Mouse (Mus musculus): Measurements from ENCODE around the gene Hmg20b. TPM values are rescaled to one million over a fixed set of nuclear protein-coding genes. Genes with fewer than 3 reads are reported as not detected.
A peak's percentile ranks its signal among the peaks of the same experiment; 100 is the strongest.

The Hmg20b gene
- polyA plus RNA-seq, 1 experiment from 2014 or later: 100 TPM

DNA sequence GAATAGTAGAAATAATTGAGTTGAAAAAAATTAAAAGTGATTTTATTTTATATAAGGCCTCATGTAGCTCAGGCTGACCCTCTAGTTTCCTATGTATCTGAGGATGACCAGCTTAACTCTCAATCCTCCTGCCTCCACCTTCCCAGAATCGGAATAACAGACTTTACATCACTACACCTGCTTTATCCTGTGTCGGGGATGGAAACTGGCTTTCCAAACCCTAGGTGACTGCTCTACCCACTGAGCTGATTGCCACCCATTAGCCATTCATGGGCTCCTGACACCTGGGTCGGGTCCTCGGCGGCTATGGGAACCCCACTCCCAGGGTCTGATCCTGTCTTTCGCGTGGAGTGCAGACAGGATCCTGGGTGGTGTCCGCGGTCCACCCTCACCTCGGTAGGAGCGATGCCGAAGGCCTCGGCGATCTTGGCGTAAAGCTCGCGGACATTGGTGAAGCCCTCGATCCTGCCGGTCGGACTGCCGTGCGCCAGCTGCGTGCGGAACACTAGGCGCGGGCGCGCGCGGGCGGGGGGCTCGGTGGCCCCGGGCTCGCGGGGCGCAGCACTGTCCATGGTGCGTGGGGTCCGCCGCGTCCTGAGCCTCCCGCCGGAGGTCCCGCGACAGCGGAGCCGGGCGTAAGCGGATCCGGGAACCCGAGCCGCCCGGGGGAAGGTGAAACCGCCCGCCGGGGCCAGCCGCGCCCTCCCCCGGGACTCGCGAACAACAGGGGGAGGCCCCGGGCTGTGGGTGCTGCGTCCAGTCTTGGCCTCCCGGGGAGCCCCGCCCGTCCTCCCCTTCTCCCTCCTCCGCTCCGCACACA is 7.4 kb downstream of the Hmg20b start, which contains the start of gene Gipc3:
Gene Gipc3 (minus strand): TSS at position 581 of the 820 bp plus-strand sequence.
- Histone ChIP-seq H3K9ac (ENCODE audit: low read depth, low read length) (peak within 1 kb of the TSS; percentile 50), H3K27me3 (ENCODE audit: control insufficient read depth, insufficient read depth, low read length) (peaks cover 42% of the 10 kb centered on the region), H3K4me3 (ENCODE audit: low read depth, low read length) (peak within 1 kb of the TSS; percentile 30), H3K36me3 (ENCODE audit: control insufficient read depth, insufficient read depth, low read length) (no peaks in the 10 kb centered on the region; the same call in 1 of the 2 replicates), H3K4me2 (replicated peaks; ENCODE audit: low read depth, low read length) (peak within 1 kb of the TSS; percentile 65), H3K27ac (ENCODE audit: low read depth, low read length) (no peak within 1 kb of the TSS), H3K9me3 (ENCODE audit: control insufficient read depth, low read length) (no peaks in the 10 kb centered on the region), H3K4me1 (replicated peaks; ENCODE audit: control insufficient read depth, insufficient read depth, low read length) (peaks cover 6% of the 10 kb centered on the region; the same call in 1 of the 2 replicates)
- DNase-seq (ENCODE audit: low spot score) (no peak), ATAC-seq (ENCODE audit: low FRiP score) (no peak)
- 4% methylated on average over 62 of the region's 67 CpGs for WGBS

DNA sequence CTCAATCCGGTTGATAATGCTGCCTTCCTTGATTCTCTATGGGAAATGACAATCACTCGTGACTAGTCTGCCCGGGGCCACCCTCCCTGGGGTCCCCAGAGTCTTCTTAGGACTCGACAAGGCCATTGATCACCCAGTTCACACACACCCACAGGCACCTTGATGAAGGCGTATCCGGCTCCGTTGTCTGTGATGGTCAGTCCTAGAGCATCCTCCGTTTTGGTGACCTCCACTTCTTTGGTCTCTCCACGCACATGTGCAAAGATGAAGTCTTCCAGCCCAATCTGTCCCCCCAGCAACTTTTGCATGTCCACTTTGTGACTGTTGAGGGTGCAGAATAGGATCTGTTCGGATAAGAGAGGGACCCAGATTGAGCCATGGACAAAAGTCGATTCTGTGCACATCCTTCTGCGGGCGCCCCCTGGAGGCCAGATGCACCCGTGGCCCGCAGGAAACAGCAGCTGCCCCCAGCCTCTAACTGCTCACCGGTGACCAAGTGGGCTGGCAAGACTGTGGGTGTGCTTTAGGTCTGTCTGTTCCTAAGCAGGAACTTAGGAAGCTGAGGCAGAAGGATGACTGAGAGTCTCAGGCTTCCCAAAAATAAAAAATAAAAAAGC is 8.8 kb downstream of the Hmg20b start:
- H3K4me2 ChIP-seq (replicated peaks; ENCODE audit: low read depth, low read length): no peak overlapping the region
- no peak overlapping the region for H3K27ac ChIP-seq (ENCODE audit: low read depth, low read length)
- H3K4me1 ChIP-seq (replicated peaks; ENCODE audit: control insufficient read depth, insufficient read depth, low read length): peaks cover 3% of the 10 kb centered on the region; the same call in 1 of the 2 replicates
- WGBS: 32% methylated on average over 16 of the region's 16 CpGs
- DNase-seq (ENCODE audit: low spot score) (peak; percentile 85), ATAC-seq (ENCODE audit: low FRiP score) (no peak)
- no peaks in the 10 kb centered on the region for H3K9me3 ChIP-seq (ENCODE audit: control insufficient read depth, low read length)
- no peak overlapping the region for H3K4me3 ChIP-seq (ENCODE audit: low read depth, low read length)
- H3K27me3 ChIP-seq (ENCODE audit: control insufficient read depth, insufficient read depth, low read length): peaks cover 41% of the 10 kb centered on the region
- no peak overlapping the region for H3K9ac ChIP-seq (ENCODE audit: low read depth, low read length)
- no peaks in the 10 kb centered on the region; the same call in 1 of the 2 replicates for H3K36me3 ChIP-seq (ENCODE audit: control insufficient read depth, insufficient read depth, low read length)

DNA sequence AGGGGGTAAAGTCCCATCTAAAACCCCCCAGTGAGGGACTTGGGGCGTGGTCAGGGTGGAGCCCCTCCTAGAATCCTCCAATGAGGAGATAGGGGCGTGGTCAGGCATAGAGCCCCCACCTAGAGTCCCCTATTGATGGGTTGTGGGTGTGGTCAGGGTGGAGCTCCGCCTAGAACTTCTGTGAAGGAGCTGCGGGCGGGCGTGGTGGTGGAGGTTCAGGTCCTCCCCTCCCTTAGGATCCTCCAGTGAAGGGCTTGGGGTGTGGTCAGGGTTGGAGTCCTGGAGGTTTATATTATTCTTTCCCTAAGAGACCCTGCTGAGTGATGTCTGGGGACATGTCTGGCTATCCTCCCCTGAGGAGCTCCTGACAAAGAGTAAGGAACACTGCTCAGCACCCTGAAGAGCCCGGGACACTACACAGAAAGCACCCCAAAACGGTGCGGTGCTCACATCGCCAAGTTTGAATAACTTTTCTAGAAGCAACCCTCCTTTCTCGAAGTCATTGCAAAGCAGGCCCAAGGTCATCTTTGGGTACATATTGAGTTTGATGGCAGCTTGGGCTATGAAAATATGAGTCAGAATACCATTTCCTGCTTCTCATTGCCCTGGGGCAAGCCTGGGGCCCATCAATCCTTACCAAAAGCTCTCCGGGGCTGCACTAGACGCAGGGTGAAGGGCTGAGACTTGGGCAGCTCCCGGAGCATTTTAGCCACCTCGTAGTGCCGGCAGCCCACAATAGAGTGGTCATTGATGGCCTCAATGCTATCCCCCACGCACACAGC is 9.5 kb downstream of the Hmg20b start:
- Histone ChIP-seq H3K36me3 (ENCODE audit: control insufficient read depth, insufficient read depth, low read length) (no peaks in the 10 kb centered on the region; the same call in 1 of the 2 replicates), H3K4me3 (ENCODE audit: low read depth, low read length) (no peak overlapping the region), H3K27me3 (ENCODE audit: control insufficient read depth, insufficient read depth, low read length) (peaks cover 41% of the 10 kb centered on the region), H3K9ac (ENCODE audit: low read depth, low read length) (no peak overlapping the region), H3K4me2 (replicated peaks; ENCODE audit: low read depth, low read length) (no peak overlapping the region), H3K9me3 (ENCODE audit: control insufficient read depth, low read length) (no peaks in the 10 kb centered on the region), H3K4me1 (replicated peaks; ENCODE audit: control insufficient read depth, insufficient read depth, low read length) (peaks cover 3% of the 10 kb centered on the region), H3K27ac (ENCODE audit: low read depth, low read length) (no peak overlapping the region)
- 38% methylated on average over 15 of the region's 17 CpGs for WGBS
- ATAC-seq (ENCODE audit: low FRiP score): no peak
- no peak for DNase-seq (ENCODE audit: low spot score)

DNA sequence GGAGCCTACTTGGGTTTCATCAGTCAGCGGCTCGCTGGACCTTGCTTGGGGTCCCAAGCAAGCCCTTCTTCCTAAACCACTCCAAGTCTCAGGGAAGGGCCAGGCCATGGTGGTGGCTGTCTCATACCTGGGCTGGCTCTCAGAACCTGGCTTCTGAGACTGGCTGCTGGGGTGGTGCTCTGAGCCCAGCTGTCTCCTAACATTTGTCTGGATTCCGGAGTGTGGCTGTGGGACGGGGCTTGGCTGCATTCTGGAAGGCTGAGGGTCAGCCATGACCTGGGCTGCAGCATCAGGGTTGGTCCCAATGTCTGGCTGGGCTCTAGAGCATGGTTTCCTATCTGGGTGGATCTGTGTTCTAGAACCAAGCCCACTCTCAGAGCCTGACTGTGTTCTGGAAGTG is 13.7 kb downstream of the Hmg20b start:
- Histone ChIP-seq H3K27me3 (ENCODE audit: control insufficient read depth, insufficient read depth, low read length) (peaks cover 21% of the 10 kb centered on the region), H3K36me3 (ENCODE audit: control insufficient read depth, insufficient read depth, low read length) (no peaks in the 10 kb centered on the region), H3K4me1 (replicated peaks; ENCODE audit: control insufficient read depth, insufficient read depth, low read length) (no peaks in the 10 kb centered on the region; the same call in none of the 2 replicates), H3K27ac (ENCODE audit: low read depth, low read length) (no peak overlapping the region), H3K4me2 (replicated peaks; ENCODE audit: low read depth, low read length) (no peak overlapping the region), H3K9ac (ENCODE audit: low read depth, low read length) (no peak overlapping the region), H3K9me3 (ENCODE audit: control insufficient read depth, low read length) (no peaks in the 10 kb centered on the region), H3K4me3 (ENCODE audit: low read depth, low read length) (no peak overlapping the region)
- 92% methylated on average over 4 of the region's 4 CpGs for WGBS
- no peak for ATAC-seq (ENCODE audit: low FRiP score)
- DNase-seq (ENCODE audit: low spot score): no peak

DNA sequence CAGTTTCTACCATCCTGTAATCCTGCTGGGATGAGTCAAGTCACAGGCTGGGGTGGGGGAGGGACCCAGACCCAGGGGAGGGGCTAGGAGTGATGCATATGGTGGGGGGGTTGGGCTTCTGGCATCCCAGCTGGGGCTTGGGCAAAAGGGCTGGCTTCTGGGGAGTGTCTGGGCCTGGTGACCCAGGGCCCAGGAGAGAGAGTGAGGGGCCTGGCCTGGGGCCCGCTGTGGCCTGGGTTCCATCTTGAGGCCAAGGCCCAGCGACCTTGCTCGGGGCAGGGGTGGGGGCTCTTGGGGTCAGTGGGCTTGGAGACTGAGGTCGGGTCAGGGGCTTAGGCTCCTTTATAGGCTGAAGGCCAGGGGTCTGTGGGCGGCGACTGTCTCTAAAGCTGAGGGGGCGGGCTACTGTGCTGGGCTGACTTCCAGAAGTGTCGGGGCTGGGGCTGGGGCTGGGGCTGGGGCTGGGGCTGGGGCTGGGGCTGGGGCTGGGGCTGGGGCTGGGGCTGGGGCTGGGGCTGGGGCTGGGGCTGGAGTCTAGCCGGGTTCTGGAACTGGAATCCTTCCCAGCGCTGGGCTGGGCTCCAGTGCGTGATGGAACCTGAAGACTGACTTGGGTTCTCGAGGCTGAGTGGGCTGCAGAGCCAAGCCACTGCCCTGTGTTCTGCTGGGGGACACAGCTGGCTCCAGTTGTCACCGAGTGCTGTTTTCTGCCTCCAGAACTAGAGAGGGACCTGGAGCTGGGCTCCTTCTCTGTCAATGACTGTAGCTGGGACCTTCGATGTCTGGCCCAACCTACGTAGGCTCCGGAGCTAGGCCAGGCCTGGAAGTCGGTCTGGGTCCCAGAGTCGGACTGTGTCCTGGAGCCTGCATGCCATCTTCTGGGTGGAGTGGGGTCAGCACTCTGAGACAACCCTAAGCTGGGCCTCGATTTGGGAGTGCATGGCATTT is 14.6 kb downstream of the Hmg20b start:
- Histone ChIP-seq H3K36me3 (ENCODE audit: control insufficient read depth, insufficient read depth, low read length) (no peaks in the 10 kb centered on the region), H3K4me2 (replicated peaks; ENCODE audit: low read depth, low read length) (no peak overlapping the region), H3K9ac (ENCODE audit: low read depth, low read length) (no peak overlapping the region), H3K4me3 (ENCODE audit: low read depth, low read length) (no peak overlapping the region), H3K4me1 (replicated peaks; ENCODE audit: control insufficient read depth, insufficient read depth, low read length) (no peaks in the 10 kb centered on the region; the same call in none of the 2 replicates), H3K27me3 (ENCODE audit: control insufficient read depth, insufficient read depth, low read length) (peaks cover 19% of the 10 kb centered on the region), H3K27ac (ENCODE audit: low read depth, low read length) (no peak overlapping the region), H3K9me3 (ENCODE audit: control insufficient read depth, low read length) (no peaks in the 10 kb centered on the region)
- 41% methylated on average over 18 of the region's 19 CpGs for WGBS
- DNase-seq (ENCODE audit: low spot score): no peak
- ATAC-seq (ENCODE audit: low FRiP score): peak; percentile 28; the same call in 1 of the 2 replicates

DNA sequence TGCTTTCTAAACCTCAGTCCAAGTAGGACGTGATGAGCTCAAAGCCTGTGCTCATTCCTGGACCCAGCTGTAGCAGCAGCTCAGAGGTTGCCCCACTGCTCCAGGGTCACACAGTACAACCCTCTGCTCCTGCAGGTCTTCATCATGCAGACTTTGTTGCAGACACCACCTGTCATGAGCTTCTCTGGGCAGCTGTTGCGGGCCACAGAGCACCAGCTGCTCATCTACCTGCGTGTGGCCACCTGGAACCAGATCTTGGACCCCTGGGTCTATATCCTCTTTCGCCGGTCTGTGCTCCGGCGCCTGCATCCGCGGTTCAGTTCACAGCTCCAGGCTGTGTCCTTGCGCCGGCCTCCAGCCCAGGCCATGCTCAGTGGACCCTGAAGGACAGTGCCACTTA is 16.0 kb downstream of the Hmg20b start:
- DNase-seq (ENCODE audit: low spot score): no peak
- Histone ChIP-seq H3K27ac (ENCODE audit: low read depth, low read length) (no peak overlapping the region), H3K9me3 (ENCODE audit: control insufficient read depth, low read length) (no peaks in the 10 kb centered on the region), H3K27me3 (ENCODE audit: control insufficient read depth, insufficient read depth, low read length) (peaks cover 19% of the 10 kb centered on the region), H3K4me1 (replicated peaks; ENCODE audit: control insufficient read depth, insufficient read depth, low read length) (no peaks in the 10 kb centered on the region; the same call in none of the 2 replicates), H3K4me2 (replicated peaks; ENCODE audit: low read depth, low read length) (no peak overlapping the region), H3K36me3 (ENCODE audit: control insufficient read depth, insufficient read depth, low read length) (no peaks in the 10 kb centered on the region), H3K4me3 (ENCODE audit: low read depth, low read length) (no peak overlapping the region), H3K9ac (ENCODE audit: low read depth, low read length) (no peak overlapping the region)
- ATAC-seq (ENCODE audit: low FRiP score): no peak
- WGBS: 65% methylated on average over 11 of the region's 11 CpGs

DNA sequence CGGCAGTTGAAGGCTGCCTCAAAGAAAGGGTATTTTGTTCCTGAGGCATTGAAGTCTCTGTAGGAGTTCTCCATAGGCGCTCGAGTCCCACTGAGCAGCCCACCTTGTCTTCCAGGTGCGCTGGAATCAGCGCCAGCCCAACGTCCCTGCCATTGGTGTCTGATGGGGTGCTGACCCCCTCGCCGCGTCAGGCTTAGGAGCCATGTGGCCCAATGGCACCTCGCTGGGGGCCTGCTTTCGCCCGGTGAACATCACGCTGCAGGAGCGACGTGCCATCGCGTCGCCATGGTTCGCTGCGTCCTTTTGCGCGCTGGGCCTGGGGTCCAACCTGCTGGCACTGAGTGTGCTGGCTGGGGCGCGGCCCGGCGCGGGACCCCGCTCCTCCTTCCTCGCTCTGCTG is 18.0 kb downstream of the Hmg20b start:
- Histone ChIP-seq H3K4me2 (replicated peaks; ENCODE audit: low read depth, low read length) (0 out of 2 replicates have a peak overlapping the region, but pooled peaks have one; percentile 8), H3K27me3 (ENCODE audit: control insufficient read depth, insufficient read depth, low read length) (peaks cover 17% of the 10 kb centered on the region), H3K27ac (ENCODE audit: low read depth, low read length) (no peak overlapping the region)

More for the DNA sequence above, 18.0 kb downstream of the Hmg20b start:
- Histone ChIP-seq H3K4me3 (ENCODE audit: low read depth, low read length) (no peak overlapping the region), H3K36me3 (ENCODE audit: control insufficient read depth, insufficient read depth, low read length) (no peaks in the 10 kb centered on the region), H3K9me3 (ENCODE audit: control insufficient read depth, low read length) (no peaks in the 10 kb centered on the region), H3K4me1 (replicated peaks; ENCODE audit: control insufficient read depth, insufficient read depth, low read length) (no peaks in the 10 kb centered on the region; the same call in 1 of the 2 replicates), H3K9ac (ENCODE audit: low read depth, low read length) (no peak overlapping the region)
- DNase-seq (ENCODE audit: low spot score): no peak
- WGBS: 14% methylated on average over 29 of the region's 29 CpGs
- no peak for ATAC-seq (ENCODE audit: low FRiP score)

All from hindbrain, embryonic 11.5 days (tissue).